Mouse (Mus musculus) left cerebral cortex, adult 9 months (tissue): ENCODE results near the gene Rnf38.

Experiments
- DNase-seq, 2 experiments: peaks; one replicate each; pipeline ENCODE4 v3.0.0; 2022; ENCODE audit warnings: low spot score in 2 of 2

The Rnf38 gene

DNA sequence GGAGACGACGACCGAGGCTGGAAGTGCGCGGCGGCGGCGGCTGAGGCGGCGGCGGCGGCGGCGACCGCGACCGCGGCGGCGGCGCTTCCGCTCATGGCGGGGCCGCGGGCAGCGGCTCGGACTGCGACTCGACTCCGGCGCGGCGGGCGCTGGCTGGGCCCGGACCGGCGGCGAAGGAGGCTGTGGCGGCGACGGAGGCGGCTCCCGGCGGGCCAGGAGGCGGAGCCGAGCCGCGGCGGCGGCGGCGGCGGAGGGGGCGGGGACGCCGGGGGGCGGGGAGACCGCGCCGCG, at the start of gene Rnf38:
Gene Rnf38 (minus strand): TSS at position 77 of the 291 bp plus-strand sequence.
- DNase-seq = no peak

DNA sequence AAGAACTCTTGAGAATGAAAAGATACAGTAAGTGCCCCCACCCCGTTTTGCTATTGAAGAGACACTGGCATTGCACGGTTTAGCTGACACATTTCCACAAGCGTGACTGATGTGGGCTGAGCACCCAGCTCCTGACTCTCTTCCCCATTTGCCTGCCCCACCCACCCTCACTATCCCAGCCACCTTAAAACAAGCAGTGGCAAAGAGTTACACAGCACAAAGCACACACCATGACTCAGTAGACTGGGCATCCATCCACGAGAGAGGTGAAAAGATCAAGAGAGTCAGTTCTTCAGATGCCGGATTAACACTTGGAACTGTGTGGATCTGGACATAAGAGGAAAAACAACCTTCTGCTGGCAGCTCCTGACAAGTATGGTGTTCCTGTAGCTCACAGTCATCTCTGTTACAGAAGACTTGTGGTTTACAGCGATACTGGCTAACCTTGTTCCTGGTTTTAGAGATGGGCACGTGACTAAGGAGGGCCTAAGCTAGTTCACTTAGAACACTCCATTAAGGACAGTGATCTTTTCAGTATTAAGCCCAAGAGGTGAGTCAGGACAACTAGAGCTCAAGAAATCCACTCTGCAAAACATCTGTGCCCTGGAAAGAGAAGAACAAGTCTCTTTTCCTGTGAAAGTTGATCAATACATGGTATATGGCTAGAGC, 48.1 kb upstream of the Rnf38 start:
- no peak for DNase-seq

DNA sequence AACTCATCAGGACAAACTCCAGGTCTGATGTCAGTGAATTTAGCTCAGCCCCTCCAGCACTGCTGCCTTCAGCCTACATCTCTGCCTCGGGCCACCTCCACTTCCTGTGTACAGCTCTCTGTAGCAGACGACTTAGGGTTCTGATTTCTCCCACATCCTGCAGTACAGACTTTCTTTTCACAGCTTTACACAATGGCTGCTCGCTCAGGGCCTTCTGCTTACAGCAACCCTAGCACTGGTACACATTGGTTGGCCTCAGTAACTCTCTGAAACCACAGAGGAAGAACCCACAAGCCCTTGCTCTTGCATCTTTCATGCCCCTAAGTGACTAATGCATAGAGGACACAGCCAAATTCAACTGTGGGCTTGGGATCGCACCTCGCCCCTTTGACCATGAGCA, 37.5 kb upstream of the Rnf38 start:
- no peak for DNase-seq

DNA sequence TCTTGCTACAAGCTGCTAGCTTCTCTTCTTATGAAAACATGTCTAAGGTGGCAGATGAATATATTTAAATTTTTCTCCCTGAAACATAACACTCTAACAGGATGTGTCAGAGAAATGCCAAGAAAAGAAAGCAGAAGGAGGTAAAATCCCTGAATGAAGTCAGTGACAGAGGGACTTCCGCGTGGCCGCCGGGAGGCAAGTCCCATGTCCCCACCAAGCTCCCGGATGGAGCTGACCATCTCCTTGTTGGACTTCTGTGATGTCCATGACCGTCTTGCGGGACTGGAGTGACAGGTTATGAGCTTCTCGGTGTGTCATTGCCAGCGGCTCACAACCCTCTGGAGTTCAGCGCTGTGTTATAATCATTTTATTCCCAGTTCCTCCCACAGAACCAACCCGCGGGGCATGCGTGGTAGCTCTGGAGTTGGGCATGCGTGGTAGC, 35.8 kb upstream of the Rnf38 start:
- peak in 1 of 2 experiments; percentile 44 for DNase-seq

DNA sequence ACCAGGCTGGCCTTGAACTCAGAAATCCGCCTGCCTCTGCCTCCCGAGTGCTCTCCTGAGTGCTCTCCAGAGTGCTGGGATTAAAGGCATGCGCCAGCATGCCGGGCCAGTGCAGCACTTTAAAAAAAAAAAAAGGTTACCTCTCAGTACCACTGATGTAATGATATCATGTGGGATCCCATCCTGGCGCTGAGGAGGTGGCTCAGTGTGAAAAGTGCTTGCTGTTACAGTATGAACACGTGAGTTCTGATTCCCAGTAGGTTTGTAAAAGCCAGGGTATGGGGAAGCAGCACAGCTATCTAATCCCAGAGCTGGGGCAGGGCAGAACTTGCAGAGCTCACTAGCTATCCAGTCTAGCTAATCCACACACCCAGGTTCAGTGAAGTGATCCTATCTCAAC, 33.8 kb upstream of the Rnf38 start:
- DNase-seq = no peak

DNA sequence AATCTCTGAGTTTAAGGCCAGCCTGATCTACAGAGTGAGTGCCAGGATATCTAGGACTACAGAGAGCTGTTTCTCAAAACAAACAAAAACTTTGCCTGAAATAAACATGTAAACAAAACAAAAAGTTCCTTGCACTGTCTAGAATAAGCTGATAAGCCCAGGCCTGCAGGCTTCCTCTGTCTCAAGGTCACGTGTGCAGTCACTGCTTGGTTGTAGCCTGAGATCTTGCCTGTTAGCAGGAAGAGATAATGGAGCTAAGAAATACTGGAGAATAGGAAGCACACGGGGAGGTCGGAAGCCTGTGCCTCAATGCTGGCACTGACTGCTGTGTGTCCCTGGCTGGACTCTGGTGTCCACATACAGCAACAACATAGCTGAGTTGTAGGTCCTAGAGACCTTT, 31.9 kb upstream of the Rnf38 start:
- no peak for DNase-seq

DNA sequence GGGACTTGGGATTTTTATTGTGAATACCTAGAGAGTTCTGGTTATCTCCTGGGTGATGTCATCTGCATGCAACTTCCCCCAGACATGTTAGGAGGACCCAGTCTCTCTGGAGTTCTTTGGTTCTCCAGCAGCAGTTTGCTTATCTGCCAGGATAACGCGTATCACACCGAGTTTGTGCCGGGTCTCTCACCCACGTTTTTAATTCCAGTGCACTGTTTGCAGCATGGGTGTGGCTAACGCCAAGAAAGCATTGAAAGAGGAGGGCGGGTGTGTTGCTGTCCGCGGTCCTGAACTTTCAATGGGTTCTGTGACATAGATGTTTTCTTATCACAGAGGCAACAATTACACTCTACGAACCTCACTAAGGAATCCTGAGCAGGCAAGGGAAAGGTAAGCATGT, 26.7 kb upstream of the Rnf38 start:
- no peak for DNase-seq

DNA sequence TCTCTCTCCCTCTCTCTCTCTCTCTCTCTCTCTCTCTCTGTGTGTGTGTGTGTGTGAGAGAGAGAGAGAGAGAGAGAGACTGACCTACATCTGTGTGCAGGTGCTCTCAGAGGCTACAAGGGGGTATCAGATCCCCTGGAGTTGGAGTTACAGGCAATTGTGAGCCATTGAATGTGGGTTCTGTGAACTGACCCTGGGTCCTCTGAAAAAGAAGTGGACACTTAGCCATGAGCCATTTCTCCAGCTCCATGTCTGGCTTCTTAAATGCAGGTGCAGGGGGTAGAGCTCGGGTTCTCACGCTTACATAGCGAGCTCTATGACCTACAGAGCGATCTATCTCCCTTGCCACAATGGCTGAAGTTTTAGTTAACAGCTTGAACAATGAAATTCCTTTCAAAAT, 25.5 kb upstream of the Rnf38 start:
- DNase-seq = no peak

DNA sequence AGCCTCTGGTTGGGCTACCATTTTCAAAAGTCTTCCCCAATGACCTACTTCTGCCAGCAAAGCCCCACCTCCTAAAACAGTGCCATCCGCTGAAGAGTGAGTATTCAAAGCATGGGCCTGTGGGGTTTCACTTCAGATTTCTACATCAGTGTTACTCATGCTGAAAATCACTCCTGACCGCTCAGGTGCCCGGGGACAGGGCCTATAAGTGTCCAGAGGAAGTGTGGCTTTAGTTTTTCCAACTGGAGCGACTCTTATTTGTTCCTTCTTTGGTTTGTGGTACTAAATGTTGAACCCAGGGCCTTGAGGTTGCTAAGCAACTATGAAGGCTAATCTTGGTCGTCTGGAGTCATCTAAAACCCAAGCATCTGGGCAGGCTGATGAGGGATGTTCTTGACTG, 21.0 kb upstream of the Rnf38 start:
- no peak for DNase-seq

DNA sequence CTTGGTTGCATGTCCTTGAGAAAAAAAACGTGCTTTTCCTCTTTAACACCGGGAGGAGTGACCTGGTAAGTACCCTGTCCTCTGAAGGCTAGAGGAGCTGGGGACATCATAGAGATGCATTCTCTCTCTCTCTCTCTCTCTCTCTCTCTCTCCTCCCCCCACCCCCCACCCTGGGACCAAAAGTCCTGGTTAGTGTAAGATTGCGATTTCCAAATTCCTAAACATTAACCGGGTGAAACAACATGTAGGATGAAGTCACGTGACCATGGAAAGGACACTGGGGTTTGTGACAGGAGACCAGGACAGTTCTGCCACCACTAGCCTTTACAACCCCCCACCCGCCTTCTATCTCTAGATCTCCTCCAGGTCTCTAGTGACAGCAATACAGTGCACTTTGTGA, 19.6 kb upstream of the Rnf38 start:
- DNase-seq = no peak

DNA sequence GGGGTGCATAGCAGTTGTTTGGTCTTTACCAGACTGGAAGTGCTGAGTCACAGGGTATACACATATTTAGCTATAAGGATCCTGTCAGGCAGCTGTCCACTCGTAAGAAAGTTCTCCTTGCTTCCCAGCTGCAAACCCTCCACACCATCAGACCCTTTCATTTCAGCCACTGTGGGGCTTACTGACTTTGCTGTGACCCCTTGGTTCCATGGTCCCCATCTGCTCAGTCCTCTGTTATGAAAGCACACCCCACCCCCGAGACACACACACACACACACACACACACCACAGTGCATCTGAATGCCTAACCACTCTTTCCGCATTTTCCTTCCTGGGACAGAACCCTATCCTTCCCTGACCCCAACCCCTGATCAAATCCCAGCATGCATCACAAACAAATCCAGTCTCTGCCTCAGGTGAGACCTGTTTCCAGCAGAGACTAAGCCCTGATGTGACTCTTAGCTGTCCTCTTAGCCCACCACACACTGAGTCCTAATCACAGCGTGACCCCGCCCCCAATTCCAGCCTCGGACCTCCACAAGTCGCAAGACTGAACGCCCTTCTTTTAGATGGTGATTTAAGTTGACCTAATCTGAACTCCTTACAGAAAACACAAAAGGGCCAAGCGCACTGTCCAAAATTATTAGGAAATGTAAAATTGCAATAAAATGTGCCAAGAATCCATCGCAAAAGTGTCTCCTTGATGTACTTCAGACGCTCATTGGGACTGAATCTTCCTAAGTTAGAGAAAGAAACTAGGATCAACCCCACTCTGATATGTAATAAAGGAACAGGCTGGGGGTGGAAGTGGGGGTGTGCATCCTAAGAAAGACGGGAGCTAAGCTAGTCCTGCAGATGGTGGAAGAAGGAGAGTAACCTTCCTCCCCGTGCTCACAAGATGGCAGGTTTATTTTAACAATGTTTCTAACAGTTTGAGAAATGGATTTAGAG, 18.7 kb upstream of the Rnf38 start:
- DNase-seq = peak in 1 of 2 experiments; percentile 45

DNA sequence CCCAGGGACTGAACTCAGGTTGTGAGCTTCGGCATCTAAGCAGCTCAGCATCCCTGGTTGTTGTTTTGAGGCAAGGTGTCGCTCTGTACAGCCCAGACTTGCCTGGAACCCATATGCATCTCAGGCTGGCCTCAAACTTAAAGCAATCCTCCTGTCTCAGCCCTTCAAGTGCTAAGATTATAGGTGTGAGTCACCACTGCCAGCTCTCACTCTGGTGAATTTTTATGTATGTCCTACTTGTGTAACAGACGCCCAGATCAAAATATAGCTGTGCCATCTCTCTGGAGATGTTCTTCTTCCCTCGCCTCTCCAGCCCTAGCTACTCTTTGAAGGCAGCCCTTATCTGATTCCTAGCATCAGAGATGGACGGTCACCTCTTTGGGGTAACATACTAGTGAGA, 17.9 kb upstream of the Rnf38 start:
- DNase-seq = peak in 1 of 2 experiments; percentile 21

DNA sequence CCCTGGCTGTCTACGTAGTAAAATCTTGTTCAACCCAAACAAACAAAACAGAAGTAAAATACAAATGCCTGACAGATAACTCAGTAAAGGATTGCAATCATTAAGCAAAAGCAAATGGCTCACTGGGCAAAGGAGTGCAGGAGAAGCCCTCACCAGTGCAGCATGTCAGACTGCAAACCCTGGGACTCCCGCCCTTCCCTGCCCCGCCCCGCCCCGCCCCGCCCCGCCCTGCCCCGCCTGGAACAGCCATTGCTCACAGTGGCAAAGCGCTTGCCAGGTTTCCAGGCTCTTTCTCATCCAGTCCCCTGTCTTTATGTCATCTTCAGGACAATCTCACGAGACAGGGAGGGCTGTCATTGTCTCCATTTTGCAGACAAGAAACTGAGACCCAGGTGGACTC, 16.1 kb upstream of the Rnf38 start:
- DNase-seq = no peak

DNA sequence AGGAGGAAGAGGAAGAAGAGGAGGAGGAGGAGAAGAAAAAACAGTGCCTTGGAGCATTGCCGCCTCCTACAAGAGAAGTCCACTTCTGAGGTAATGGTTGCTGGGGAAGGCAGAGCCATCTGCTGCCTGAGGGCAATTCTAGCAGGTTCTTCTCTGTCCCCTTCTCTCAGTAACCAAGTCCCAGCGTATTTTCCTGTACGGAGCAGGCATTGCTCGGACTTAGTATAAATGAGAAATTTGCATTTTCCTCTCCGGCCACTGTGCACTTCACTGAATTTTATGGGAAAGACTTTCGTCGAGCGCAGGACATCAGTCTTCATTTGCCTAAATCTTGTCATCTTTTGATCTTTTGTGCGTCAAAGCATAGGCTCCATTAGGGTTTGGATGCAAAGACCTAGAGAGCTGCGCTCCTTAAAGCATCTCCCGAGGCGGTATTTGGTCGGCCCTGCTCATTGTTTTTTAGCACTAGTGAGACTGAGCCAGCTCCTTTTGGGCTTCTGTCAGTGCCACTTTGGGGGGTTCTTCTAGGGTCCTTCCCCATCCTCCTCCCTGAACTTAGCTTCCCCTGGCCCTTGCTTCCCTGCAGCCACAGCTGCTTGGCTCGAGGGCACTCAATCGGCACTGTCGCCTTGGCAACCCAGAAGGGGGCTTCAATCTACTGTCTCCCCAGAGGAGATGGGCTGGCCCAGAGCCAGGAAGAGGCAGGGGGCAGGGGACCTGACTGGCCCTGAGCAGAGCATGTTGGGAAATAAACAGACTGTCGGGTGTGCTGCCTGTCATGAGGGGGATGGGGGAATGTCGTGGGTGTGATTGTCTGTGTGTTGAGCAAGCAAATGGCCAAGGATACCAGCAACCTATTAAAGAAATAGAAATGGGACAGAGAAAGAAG, 13.7 kb upstream of the Rnf38 start:
- no peak for DNase-seq

DNA sequence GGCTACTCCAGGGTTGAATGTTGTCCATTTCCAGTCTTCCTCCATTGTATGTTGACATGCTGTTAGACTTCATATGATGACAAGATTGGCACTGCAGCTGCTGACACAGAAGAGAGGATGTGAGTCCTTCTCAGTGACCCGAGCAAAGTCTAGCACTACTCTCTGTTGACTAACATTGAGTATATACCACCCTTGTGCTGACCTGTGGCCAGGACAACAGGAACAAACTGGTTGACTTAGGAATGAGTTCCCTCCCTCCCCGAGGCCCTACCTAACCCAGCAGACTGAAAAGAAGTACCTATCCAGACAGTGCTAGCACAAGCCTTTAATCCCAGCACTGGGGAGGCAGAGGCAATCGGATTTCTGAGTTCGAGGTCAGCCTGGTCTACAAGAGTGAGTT, 12.7 kb upstream of the Rnf38 start:
- DNase-seq = no peak

DNA sequence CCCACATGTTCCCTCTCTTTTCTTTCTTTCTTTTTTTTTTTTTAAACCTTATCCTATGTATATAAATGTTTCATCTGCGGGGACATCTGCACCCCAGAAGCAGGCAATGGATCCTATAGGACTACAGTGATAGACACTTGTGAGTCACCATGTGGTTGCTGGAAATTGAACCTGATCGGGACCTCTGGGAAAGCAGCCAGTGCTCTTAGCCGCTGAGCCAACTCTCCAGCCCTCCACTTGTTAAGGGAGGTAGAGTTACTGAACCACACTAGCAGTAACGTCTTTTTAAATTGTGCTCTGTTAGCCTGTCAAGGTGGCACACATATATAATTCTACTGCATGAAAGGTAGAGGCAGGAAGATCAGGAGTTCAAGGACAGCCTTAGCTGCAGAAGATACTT, 8.0 kb upstream of the Rnf38 start:
- DNase-seq = no peak

DNA sequence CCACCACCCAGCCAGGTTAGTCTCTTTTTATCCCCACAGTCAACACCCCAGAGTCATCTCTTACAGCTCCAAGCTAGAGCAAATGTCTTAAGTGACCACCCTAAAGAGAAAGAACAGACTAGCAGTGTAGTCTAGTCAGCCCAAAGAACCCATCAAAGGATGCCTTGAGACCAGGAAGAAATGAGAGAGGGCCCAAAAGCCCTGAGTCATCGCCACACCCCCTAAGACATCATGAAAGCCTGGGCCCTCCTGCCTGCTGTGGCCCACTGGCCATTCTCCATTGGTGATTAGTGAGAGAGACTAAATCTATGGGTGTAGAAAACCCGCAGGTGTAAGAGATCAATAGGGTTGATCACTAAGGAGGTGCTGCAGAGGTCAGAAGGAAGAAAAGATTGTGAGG, 2.4 kb upstream of the Rnf38 start:
- no peak for DNase-seq

DNA sequence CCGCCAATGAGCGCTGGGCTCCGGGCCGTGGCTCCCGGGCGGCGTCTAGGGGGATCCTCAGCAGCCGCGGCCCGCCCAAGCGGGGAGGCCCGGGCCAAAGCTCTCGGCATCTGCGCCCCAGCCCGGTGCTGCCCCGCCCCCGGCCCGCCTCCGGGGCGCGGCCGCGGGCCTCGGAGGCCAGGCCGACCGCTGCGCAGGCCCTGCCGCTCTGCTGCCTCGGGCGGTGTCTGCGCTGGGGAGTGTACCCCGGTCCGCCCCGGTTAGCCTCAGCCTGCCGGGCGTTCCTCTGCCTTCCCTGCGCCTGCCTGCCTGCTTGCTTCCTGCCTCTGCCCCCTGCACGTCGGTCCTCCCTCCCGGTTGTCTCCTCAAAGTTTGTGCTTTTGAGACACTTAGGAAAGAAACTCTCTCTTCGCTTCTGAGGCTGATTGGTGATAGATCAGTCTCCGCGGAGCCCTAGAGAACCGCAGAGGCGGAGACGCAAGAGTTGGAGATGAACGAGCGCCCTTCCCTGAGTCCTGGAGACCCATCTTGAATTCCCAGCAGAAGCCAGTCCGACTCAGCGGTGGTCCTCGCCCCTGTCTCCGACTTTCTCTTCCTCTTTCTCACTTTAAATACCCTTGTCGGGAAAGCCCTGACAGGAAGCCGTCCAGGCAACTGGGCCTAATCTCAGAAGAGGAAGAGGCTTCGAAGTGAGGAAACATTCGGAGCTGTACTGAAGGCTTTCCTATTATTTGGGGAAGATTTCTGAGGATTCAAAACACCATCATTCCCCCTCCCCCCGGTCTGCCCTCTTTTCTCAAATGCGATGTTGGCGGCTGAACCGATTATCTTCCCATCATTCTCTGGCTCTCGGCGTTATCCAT, 646 bp upstream of the Rnf38 start:
- peak; percentile 74 to 75 for DNase-seq

DNA sequence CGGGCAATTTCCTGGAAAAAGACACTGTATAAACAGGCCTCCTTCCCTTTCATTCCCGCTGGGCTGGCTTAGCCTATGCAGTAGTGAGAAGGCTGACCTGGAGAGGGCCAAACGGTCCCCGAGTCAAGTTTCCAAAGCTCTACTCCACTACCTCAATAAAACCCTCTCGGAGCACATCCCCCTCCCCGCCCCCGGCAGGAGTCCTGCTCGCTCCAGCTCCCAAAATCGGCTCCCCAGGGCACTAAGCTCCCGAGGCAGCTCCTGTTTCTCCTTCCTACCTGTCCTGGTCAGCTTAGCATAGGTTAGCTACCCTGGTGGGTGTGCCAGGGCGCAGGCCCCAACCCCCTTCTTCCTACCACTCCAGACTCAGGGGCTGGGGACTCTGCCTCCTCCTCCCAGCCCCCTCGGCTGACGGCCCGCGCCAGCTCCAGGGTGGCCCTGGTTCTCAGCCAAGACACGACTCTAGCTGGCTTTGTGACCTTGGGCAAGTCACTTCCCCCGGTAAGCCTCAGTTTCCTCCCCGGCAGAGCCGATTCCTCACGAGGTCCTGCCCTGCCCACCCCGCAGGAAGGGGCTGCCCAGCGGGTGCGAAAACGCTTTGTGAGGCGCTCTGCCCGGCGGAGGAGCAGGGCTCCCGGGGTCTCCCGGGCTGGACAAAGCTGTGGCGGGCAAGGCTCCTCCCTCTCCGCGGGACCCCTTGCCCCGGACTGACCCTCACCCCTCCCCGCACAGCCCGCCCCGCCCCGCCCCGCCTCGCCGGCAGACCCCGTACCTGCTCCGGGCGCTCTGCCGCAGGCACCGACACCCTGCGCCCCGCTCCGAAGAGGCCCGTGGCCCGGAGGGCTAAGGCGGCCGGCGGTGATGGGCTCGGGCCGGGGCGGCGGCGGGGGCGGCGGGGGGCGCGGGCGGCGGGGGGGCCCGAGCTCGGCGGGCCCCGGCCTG, 547 bp downstream of the Rnf38 start:
- DNase-seq = peak in 1 of 2 experiments; percentile 31

DNA sequence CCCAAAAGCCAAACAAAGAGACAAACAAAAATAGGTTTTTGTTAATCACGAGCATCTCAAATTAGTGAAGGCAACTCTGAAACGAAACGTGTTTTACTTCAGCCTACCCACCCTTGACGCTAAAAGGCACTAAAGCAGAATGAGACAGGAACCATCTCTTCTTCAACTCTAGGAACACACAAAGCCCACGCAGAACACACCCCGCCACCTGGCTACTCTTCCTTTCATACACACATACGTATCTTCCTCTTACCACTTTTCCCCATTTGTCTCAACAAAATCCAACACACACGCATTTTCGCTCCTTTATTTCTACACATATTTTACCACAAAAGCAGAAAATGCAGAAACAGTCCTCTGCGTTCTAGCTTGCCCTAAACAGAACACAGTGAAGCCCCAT, 8.5 kb downstream of the Rnf38 start:
- peak in 1 of 2 experiments; percentile 48 for DNase-seq
